31 mouse cellular contexts compared by ENCODE assay signal in the genomic region with DNA sequence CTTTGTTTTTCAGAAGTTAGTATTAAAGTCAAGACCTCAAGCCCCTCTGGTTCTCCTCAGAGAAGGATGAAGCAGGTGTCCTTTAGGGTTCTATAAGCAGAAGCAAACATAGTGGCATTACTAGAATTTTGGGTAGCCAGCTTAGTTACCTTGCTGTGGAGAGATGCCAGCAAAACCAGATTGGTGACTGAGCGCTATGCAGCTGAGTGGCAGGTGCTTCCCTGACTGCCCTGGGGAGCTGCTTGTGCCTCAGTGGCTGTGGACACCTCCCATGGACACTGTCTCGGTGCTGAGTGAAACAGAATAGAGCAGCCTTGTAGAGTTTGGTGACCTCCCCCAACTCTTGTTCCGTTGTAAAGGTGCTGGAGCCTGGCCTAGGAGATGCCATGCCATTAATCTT. TPM values are rescaled to one million over a fixed set of nuclear protein-coding genes. Genes with fewer than 3 reads are reported as not detected.
"Had no signal": no experiment of that assay in that cellular context is flagged by ENCODE, and none has a peak within 500 bp of the region (broad histone marks: within the 10 kb centered on the region; RNA-seq: fewer than 3 reads in every experiment).

No protein-coding gene starts in this region.

- H3K27ac ChIP-seq: heart, adult 2 months; heart, embryonic 13.5 days; heart, embryonic 15.5 days; hindbrain, embryonic 13.5 days; hindbrain, embryonic 15.5 days; hindbrain, postnatal 0 days; kidney, embryonic 15.5 days; kidney, postnatal 0 days; limb, embryonic 10.5 days; liver, embryonic 13.5 days; liver, embryonic 15.5 days had no signal

- DNase-seq: gastrocnemius, postnatal 14 days; gastrocnemius, postnatal 36 days; heart, adult 2 months; heart, postnatal 14 days; heart, postnatal 36 days; kidney, adult 11 months; kidney, adult 2 months; kidney, adult 9 months; kidney, postnatal 14 days; kidney, postnatal 36 days; layer of hippocampus, postnatal 36 days; liver; liver, embryonic 13.5 days; liver, postnatal 0 days; lung, adult 2 months had no signal

- H3K4me3 ChIP-seq: heart, adult 2 months; heart, embryonic 13.5 days; heart, embryonic 15.5 days; hindbrain, embryonic 13.5 days; hindbrain, embryonic 15.5 days; kidney, embryonic 15.5 days; limb, embryonic 10.5 days; limb, embryonic 12.5 days; liver, embryonic 13.5 days; liver, embryonic 15.5 days had no signal

RNA-seq across cellular contexts. Expression of a gene that starts 46.5 kb away (rescaled TPM):
- total RNA-seq: gastrocnemius, postnatal 14 days; gastrocnemius, postnatal 36 days; heart, adult 2 months; heart, postnatal 14 days; hematopoietic stem cell, adult 5-6 weeks; hindbrain, postnatal 0 days; layer of hippocampus, adult 18-20 months; layer of hippocampus, postnatal 14 days; left cerebral cortex, adult 18-20 months; left cerebral cortex, adult 8-10 months; left cerebral cortex, postnatal 10 days had no signal
